Mouse (Mus musculus) brain, embryonic 14.5 days (tissue): ENCODE measurements around the gene Cep112.

Experiments
- CTCF ChIP-seq: fragments of 200-500 bp; IDR thresholded peaks from 2 replicates; pipeline ENCODE4 v1.5.1; 2012; ENCODE audit warnings: inconsistent platforms, mild to moderate bottlenecking, moderate library complexity, borderline replicate concordance; ENCODE audit not compliant: insufficient read depth, insufficient read length; ENCODE audit errors: extremely low read depth
- POLR2A ChIP-seq: fragments of 200-500 bp; IDR thresholded peaks from 2 replicates; pipeline ENCODE4 v1.6.1; 2012; ENCODE audit warnings: mild to moderate bottlenecking, inconsistent platforms, borderline replicate concordance; ENCODE audit not compliant: poor library complexity, insufficient read depth, insufficient read length, severe bottlenecking; ENCODE audit errors: extremely low read depth

DNA sequence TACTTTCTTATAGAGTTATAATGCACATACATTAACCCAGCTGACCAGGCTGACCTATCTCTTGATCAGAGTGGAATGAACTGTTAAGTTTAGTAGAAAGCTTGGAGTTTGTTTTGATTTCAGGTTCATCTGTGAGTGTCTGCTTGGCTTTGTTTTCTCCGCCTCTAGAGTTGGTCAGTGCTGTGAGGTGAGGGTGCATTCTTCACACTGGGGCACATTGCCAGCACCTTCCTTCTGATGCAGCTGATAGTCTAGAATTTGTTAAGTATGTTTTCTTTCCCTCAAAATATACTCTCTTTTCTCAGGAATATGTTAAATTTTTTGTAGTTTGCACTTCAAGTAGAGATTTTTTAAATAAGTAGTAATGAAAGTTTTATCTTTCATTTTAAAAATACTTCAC is 51.2 kb downstream of the Cep112 start:
- TF ChIP-seq CTCF = no peak
- TF ChIP-seq POLR2A = no peak
